ENCODE assay signal across 10 mouse cellular contexts in the genomic region with DNA sequence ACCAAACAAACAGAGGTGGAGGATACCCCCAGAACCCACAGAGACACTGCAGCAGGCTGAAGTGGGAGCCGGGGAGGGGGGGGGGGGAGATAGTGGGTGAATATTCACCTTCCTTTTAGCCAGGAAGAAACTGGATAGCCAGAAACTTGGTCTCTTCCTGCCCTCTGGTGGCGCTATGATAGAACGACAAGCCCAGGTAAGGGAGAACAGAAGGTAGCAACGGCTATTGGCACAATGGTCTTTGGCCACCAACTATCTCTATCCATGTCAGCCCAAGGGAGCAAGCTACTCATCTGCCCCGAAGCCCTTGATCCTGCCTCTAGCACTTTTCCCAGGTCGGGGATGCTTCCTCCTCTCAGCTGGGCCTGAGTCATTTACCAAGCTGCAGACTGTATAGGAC. TPM values are rescaled to one million over a fixed set of nuclear protein-coding genes. Genes with fewer than 3 reads are reported as not detected.
DNase-seq lines count a peak whose midpoint lies in the region; ATAC-seq lines count a peak whose summit lies in the region.
"Had no signal": no experiment of that assay in that cellular context is flagged by ENCODE, and none has a peak within 500 bp of the region (broad histone marks: within the 10 kb centered on the region; RNA-seq: fewer than 3 reads in every experiment).

No protein-coding gene starts in this region.

- no peaks in the 10 kb centered on the region for H3K4me1 ChIP-seq in heart, embryonic 10.5 days
- no peaks in the 10 kb centered on the region for H3K4me1 ChIP-seq in embryonic facial prominence, embryonic 11.5 days (ENCODE audit: control insufficient read depth, insufficient read depth, low read length)
- H3K4me1 ChIP-seq: limb, embryonic 12.5 days had no signal

- H3K9ac ChIP-seq in embryonic facial prominence, embryonic 11.5 days (replicated peaks; ENCODE audit: low read length), result no peak overlapping the region
- H3K9ac ChIP-seq: limb, embryonic 12.5 days had no signal

- intact Hi-C loops in heart, postnatal 25 days (cut with DNase I), result loop anchor here (5.0 kb wide), 1 partner anchor 328 kb away; no protein-coding TSS in a partner anchor

- no peak overlapping the region for H3K4me2 ChIP-seq in embryonic facial prominence, embryonic 11.5 days (ENCODE audit: low read depth, low read length)
- H3K4me2 ChIP-seq: limb, embryonic 12.5 days had no signal

- H3K27me3 ChIP-seq in heart, embryonic 10.5 days (ENCODE audit: insufficient read depth, poor library complexity, severe bottlenecking), result peaks cover 17% of the 10 kb centered on the region; the same call in 1 of the 2 replicates
- H3K27me3 ChIP-seq in embryonic facial prominence, embryonic 11.5 days (ENCODE audit: control insufficient read depth, insufficient read depth, low read length), result no peaks in the 10 kb centered on the region
- H3K27me3 ChIP-seq: limb, embryonic 12.5 days had no signal

- DNase-seq in heart, embryonic 10.5 days (ENCODE audit: low spot score), result peak; percentile 79
- DNase-seq in heart, postnatal 25 days (ENCODE audit: low spot score), result no peak
- peak; percentile 61 for DNase-seq in A20 (ENCODE audit: low read depth, low spot score)
- DNase-seq in T-cell, adult 2 months (ENCODE audit: low spot score), result peak; percentile 22
- DNase-seq in embryonic facial prominence, embryonic 11.5 days (ENCODE audit: low spot score), result peak; percentile 71
- peak; percentile 7 to 32 for DNase-seq in layer of hippocampus, postnatal 25 days (ENCODE audit: extremely low spot score in 1 of 2, low spot score in 1 of 2)
- DNase-seq in retina, adult 2 months (ENCODE audit: low read depth, low spot score), result peak; percentile 41
- DNase-seq in gastrocnemius, postnatal 4 days (ENCODE audit: low spot score in 2 of 2), result no peak

- H3K36me3 ChIP-seq in heart, embryonic 10.5 days, result no peaks in the 10 kb centered on the region
- no peaks in the 10 kb centered on the region for H3K36me3 ChIP-seq in embryonic facial prominence, embryonic 11.5 days (replicated peaks; ENCODE audit: control insufficient read depth, insufficient read depth, low read depth, low read length)
- H3K36me3 ChIP-seq: limb, embryonic 12.5 days had no signal

- no peak overlapping the region for H3K27ac ChIP-seq in heart, embryonic 10.5 days
- H3K27ac ChIP-seq in embryonic facial prominence, embryonic 11.5 days (replicated peaks; ENCODE audit: low read depth, low read length), result no peak overlapping the region
- H3K27ac ChIP-seq: limb, embryonic 12.5 days had no signal

- H3K9me3 ChIP-seq in heart, embryonic 10.5 days, result no peaks in the 10 kb centered on the region
- no peaks in the 10 kb centered on the region for H3K9me3 ChIP-seq in embryonic facial prominence, embryonic 11.5 days (replicated peaks; ENCODE audit: control insufficient read depth, low read length)
- H3K9me3 ChIP-seq: limb, embryonic 12.5 days had no signal

- 19% methylated on average over 6 of the region's 6 CpGs for WGBS in heart, embryonic 10.5 days
- 22% methylated on average over 6 of the region's 6 CpGs for WGBS in embryonic facial prominence, embryonic 11.5 days

- no peak overlapping the region for H3K4me3 ChIP-seq in heart, embryonic 10.5 days
- no peak overlapping the region for H3K4me3 ChIP-seq in embryonic facial prominence, embryonic 11.5 days (ENCODE audit: low read depth, low read length)
- H3K4me3 ChIP-seq: limb, embryonic 12.5 days had no signal

- no peak for ATAC-seq in embryonic facial prominence, embryonic 11.5 days (replicated peaks; ENCODE audit: insufficient number of reproducible peaks, low FRiP score, low TSS enrichment, low read depth)

RNA-seq across cellular contexts. Expression of gene Trcg1, which starts 16.0 kb away (rescaled TPM):
- polyA plus RNA-seq in heart, embryonic 10.5 days (2016; fragmentation: Nextera tagmentation; extraction: Ambion mirVana), result not detected in 2 replicates
- not detected for total RNA-seq in heart, postnatal 25 days (2021)
- polyA plus RNA-seq in embryonic facial prominence, embryonic 11.5 days (2014; fragmentation: Nextera tagmentation; extraction: Ambion mirVana), result not detected in 2 replicates
- total RNA-seq in layer of hippocampus, postnatal 25 days (2021), result not detected
- not detected for total RNA-seq in gastrocnemius, postnatal 4 days (2021)
- polyA plus RNA-seq: limb, embryonic 12.5 days; stomach, embryonic 14.5 days had no signal

RNA-seq across cellular contexts. Expression of gene 1700017B05Rik, which starts 42.1 kb away (rescaled TPM):
- 22.7 and 31.3 TPM in 2 replicates for polyA plus RNA-seq in heart, embryonic 10.5 days (2016; fragmentation: Nextera tagmentation; extraction: Ambion mirVana)
- total RNA-seq in heart, postnatal 25 days (2021), result 10 to 100 TPM; 11.0 to 11.5 TPM
- 11.9 and 14.0 TPM in 2 replicates for polyA plus RNA-seq in embryonic facial prominence, embryonic 11.5 days (2014; fragmentation: Nextera tagmentation; extraction: Ambion mirVana)
- total RNA-seq in layer of hippocampus, postnatal 25 days (2021), result 10 to 100 TPM; 27.1 to 28.9 TPM
- total RNA-seq in gastrocnemius, postnatal 4 days (2021), result 10 to 100 TPM; 12.7 to 14.8 TPM

Comparison
In these comparisons a context has a peak if more than half of its experiments do, and no peak if none do; other contexts are left out.
1. DNase-seq: peak in heart, embryonic 10.5 days (single experiment), A20 (single experiment), T-cell, adult 2 months (single experiment), embryonic facial prominence, embryonic 11.5 days (single experiment), layer of hippocampus, postnatal 25 days (2 of 2) and retina, adult 2 months (single experiment); none in heart, postnatal 25 days (single experiment) and gastrocnemius, postnatal 4 days (0 of 2).